Mouse (Mus musculus) stomach, postnatal 0 days (tissue): ENCODE measurements around the gene Hivep2.

Experiments used
- CTCF ChIP-seq: IDR thresholded peaks from 2 replicates; pipeline ENCODE4 v1.5.1; 2016; ENCODE audit warnings: antibody characterized with exemption, low read depth, mild to moderate bottlenecking, moderate library complexity
- EP300 ChIP-seq: optimal IDR thresholded peaks from 2 replicates; pipeline ENCODE3; 2016; ENCODE audit warnings: antibody characterized with exemption

GRCm38 (mm10) chr10:14120512-14120911, 154.6 kb downstream of the Hivep2 start:
- no peak for TF ChIP-seq CTCF
- no peak for TF ChIP-seq EP300
